Mouse (Mus musculus): ENCODE results near the gene Rtn4.

Gene Rtn4

GRCm38 (mm10) chr11:29766313-29766982, 73.7 kb downstream of the Rtn4 start:
- DNase-seq = no peak

- no peak for DNase-seq
Observed at GRCm38 (mm10) chr11:29768523-29768922, 75.8 kb downstream of the Rtn4 start.

- no peak for DNase-seq
Observed at GRCm38 (mm10) chr11:29770666-29771400, 78.1 kb downstream of the Rtn4 start.

- DNase-seq = peak; percentile 53
Observed at GRCm38 (mm10) chr11:29772279-29772678, 79.5 kb downstream of the Rtn4 start.

GRCm38 (mm10) chr11:29774296-29774695, 81.5 kb downstream of the Rtn4 start:
- DNase-seq = no peak

GRCm38 (mm10) chr11:29774760-29775159, 82.0 kb downstream of the Rtn4 start:
- no peak for DNase-seq

- peak; percentile 43 for DNase-seq
Observed at GRCm38 (mm10) chr11:29777964-29778363, 85.2 kb downstream of the Rtn4 start.

- no peak for DNase-seq
Observed at GRCm38 (mm10) chr11:29778936-29779335, 86.2 kb downstream of the Rtn4 start.

- no peak for DNase-seq
Observed at GRCm38 (mm10) chr11:29779409-29780026, 86.8 kb downstream of the Rtn4 start.

- peak; percentile 9 for DNase-seq
Observed at GRCm38 (mm10) chr11:29786583-29787219, 94.0 kb downstream of the Rtn4 start.

- peak; percentile 7 for DNase-seq
Observed at GRCm38 (mm10) chr11:29787473-29787872, 94.7 kb downstream of the Rtn4 start.

GRCm38 (mm10) chr11:29788499-29788898, 95.8 kb downstream of the Rtn4 start:
- no peak for DNase-seq

- DNase-seq = no peak
Observed at GRCm38 (mm10) chr11:29788921-29789638, 96.3 kb downstream of the Rtn4 start.

GRCm38 (mm10) chr11:29790796-29791195, 98.0 kb downstream of the Rtn4 start:
- DNase-seq = no peak

All from kidney, postnatal 10 days (tissue).